Mouse (Mus musculus): ENCODE measurements at regions not wholly inside any gene's neighbourhood (a gene's known extent, or its start where the extent isn't known, plus 50 kb on each side); places are given as distances from the start of the nearest gene placed in this dataset.

GRCm38 (mm10) chr10:99614392-99615249 lies 144.8 kb downstream of the Csl start:
- H3K27ac ChIP-seq (ENCODE audit: insufficient read depth, low read length), result no peak overlapping the region
- no peaks in the 10 kb centered on the region for H3K4me1 ChIP-seq (ENCODE audit: control insufficient read depth, insufficient read depth, low read length)
- H3K4me3 ChIP-seq (ENCODE audit: insufficient read depth, low read length), result no peak overlapping the region
- TF ChIP-seq CTCF (IDR thresholded peaks at IDR 0.05; ENCODE audit: borderline replicate concordance, insufficient read depth, low read length) (no peak), POLR2A (IDR thresholded peaks at IDR 0.05; ENCODE audit: low read depth, low read length) (no peak)

DNA sequence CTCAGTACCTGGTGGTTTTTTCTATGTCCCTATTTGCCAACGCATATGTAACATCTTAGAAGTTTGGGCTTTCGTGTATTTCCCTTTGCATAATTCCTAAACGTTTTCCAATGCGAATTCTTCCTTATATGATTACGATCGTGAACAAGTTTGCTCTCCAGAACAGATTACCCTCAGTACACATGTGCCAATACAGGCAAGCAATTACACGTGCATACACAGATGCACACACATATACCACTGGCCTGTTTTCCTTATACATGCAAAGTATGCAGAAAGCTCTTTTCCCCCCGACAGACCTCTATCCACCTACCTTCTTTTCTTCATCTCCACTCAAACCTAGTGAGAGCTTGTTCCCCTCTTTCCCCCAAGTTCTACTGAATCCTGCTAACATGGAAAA lies 144.1 kb downstream of the Csl start:
- Histone ChIP-seq H3K4me3 (ENCODE audit: insufficient read depth, low read length) (no peak overlapping the region), H3K4me1 (ENCODE audit: control insufficient read depth, insufficient read depth, low read length) (no peaks in the 10 kb centered on the region), H3K27ac (ENCODE audit: insufficient read depth, low read length) (no peak overlapping the region)
- TF ChIP-seq POLR2A (IDR thresholded peaks at IDR 0.05; ENCODE audit: low read depth, low read length) (no peak), CTCF (IDR thresholded peaks at IDR 0.05; ENCODE audit: borderline replicate concordance, insufficient read depth, low read length) (no peak)

GRCm38 (mm10) chr10:99615779-99616178 lies 143.7 kb downstream of the Csl start:
- TF ChIP-seq POLR2A (IDR thresholded peaks at IDR 0.05; ENCODE audit: low read depth, low read length), result no peak
- TF ChIP-seq CTCF (IDR thresholded peaks at IDR 0.05; ENCODE audit: borderline replicate concordance, insufficient read depth, low read length), result peak; percentile 99
- no peaks in the 10 kb centered on the region for H3K4me1 ChIP-seq (ENCODE audit: control insufficient read depth, insufficient read depth, low read length)
- no peak overlapping the region for H3K4me3 ChIP-seq (ENCODE audit: insufficient read depth, low read length)
- no peak overlapping the region for H3K27ac ChIP-seq (ENCODE audit: insufficient read depth, low read length)

DNA sequence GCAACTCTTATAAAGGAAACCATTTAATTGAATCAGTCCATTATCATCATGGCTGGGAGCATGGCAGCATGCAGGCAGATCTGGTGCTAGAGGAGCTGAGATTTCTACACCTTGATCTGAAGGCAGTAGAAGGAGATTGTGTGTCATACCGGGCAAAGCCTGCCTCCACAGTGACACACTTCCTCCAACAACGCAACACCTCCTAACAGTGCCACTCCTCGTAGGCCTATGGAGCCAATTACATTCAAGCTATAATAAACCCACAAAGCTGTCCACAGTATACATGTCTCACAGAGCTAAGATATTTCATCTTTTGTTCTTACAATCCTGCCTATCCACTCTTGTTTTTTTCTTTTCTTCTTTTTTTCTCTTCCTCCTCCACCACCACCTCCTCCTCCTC lies 141.8 kb downstream of the Csl start:
- TF ChIP-seq CTCF (IDR thresholded peaks at IDR 0.05; ENCODE audit: borderline replicate concordance, insufficient read depth, low read length) (no peak), POLR2A (IDR thresholded peaks at IDR 0.05; ENCODE audit: low read depth, low read length) (no peak)
- H3K4me1 ChIP-seq (ENCODE audit: control insufficient read depth, insufficient read depth, low read length), result no peaks in the 10 kb centered on the region
- no peak overlapping the region for H3K4me3 ChIP-seq (ENCODE audit: insufficient read depth, low read length)
- no peak overlapping the region for H3K27ac ChIP-seq (ENCODE audit: insufficient read depth, low read length)

GRCm38 (mm10) chr10:99619421-99620151 lies 139.9 kb downstream of the Csl start:
- H3K4me1 ChIP-seq (ENCODE audit: control insufficient read depth, insufficient read depth, low read length), result no peaks in the 10 kb centered on the region
- H3K27ac ChIP-seq (ENCODE audit: insufficient read depth, low read length), result no peak overlapping the region
- H3K4me3 ChIP-seq (ENCODE audit: insufficient read depth, low read length), result no peak overlapping the region
- TF ChIP-seq POLR2A (IDR thresholded peaks at IDR 0.05; ENCODE audit: low read depth, low read length) (no peak), CTCF (IDR thresholded peaks at IDR 0.05; ENCODE audit: borderline replicate concordance, insufficient read depth, low read length) (peak; percentile 86; the same call in 1 of the 2 replicates)

DNA sequence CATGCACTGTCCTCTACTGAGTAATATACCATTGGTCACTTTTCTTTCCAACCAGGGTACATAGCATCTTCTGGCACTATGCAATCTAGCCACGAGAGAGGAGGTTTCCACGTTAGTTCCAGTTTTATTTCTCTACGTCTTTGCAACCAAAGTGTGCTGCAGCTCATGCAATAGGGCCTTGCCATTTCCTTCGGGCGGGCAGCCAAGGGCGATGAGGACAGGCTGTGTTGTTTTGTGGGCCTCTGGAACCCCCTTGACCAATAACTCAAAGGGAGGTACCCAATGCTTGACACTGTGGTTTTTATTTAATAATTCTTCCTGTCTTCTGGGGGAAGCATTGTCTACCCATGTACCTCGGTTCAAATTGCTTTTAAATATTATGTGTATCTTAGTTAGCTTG lies 139.0 kb downstream of the Csl start:
- TF ChIP-seq CTCF (IDR thresholded peaks at IDR 0.05; ENCODE audit: borderline replicate concordance, insufficient read depth, low read length) (no peak), POLR2A (IDR thresholded peaks at IDR 0.05; ENCODE audit: low read depth, low read length) (no peak)
- no peak overlapping the region for H3K27ac ChIP-seq (ENCODE audit: insufficient read depth, low read length)
- no peak overlapping the region for H3K4me3 ChIP-seq (ENCODE audit: insufficient read depth, low read length)
- no peaks in the 10 kb centered on the region for H3K4me1 ChIP-seq (ENCODE audit: control insufficient read depth, insufficient read depth, low read length)

DNA sequence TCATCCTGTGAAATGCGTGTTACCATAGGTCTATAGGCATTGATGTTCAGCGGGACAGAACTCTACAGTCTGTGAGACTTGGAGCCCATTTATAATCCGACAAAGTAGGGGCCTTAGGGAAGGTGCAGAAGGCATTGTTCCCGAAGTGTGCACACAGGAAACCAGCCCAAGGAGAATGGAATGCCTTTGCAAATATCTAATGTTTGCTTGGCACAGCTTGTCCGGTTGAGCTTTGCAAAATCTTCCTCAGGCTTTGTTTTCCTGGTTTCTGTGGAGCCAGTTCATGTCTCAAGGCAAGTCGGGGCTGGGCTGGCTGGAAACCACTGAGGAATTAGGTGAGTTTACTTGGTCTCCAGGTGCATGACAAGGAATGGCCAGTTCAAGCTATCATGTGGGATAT lies 132.1 kb downstream of the Csl start:
- Histone ChIP-seq H3K27ac (ENCODE audit: insufficient read depth, low read length) (no peak overlapping the region), H3K4me3 (ENCODE audit: insufficient read depth, low read length) (no peak overlapping the region)
- TF ChIP-seq CTCF (IDR thresholded peaks at IDR 0.05; ENCODE audit: borderline replicate concordance, insufficient read depth, low read length) (no peak), POLR2A (IDR thresholded peaks at IDR 0.05; ENCODE audit: low read depth, low read length) (no peak)

GRCm38 (mm10) chr10:99632250-99632985 lies 127.0 kb downstream of the Csl start:
- Histone ChIP-seq H3K4me3 (ENCODE audit: insufficient read depth, low read length) (no peak overlapping the region), H3K4me1 (ENCODE audit: control insufficient read depth, insufficient read depth, low read length) (no peaks in the 10 kb centered on the region), H3K27ac (ENCODE audit: insufficient read depth, low read length) (no peak overlapping the region)
- no peak for TF ChIP-seq CTCF (IDR thresholded peaks at IDR 0.05; ENCODE audit: borderline replicate concordance, insufficient read depth, low read length)
- no peak for TF ChIP-seq POLR2A (IDR thresholded peaks at IDR 0.05; ENCODE audit: low read depth, low read length)

More for the DNA sequence above, 132.1 kb downstream of the Csl start:
- no peaks in the 10 kb centered on the region for H3K4me1 ChIP-seq (ENCODE audit: control insufficient read depth, insufficient read depth, low read length)

- no peak for TF ChIP-seq CTCF (IDR thresholded peaks at IDR 0.05; ENCODE audit: borderline replicate concordance, insufficient read depth, low read length)
- TF ChIP-seq POLR2A (IDR thresholded peaks at IDR 0.05; ENCODE audit: low read depth, low read length), result no peak
- no peaks in the 10 kb centered on the region for H3K4me1 ChIP-seq (ENCODE audit: control insufficient read depth, insufficient read depth, low read length)
- no peak overlapping the region for H3K4me3 ChIP-seq (ENCODE audit: insufficient read depth, low read length)
- H3K27ac ChIP-seq (ENCODE audit: insufficient read depth, low read length), result no peak overlapping the region
Measured at GRCm38 (mm10) chr10:99635796-99636195, 123.7 kb downstream of the Csl start.
